Mouse (Mus musculus) right cerebral cortex, adult 18-20 months (tissue): ENCODE measurements around the gene 1810049J17Rik.

Experiments
- DNase-seq: peaks from one replicate; pipeline ENCODE4 v3.0.0; 2022; ENCODE audit warnings: mixed read lengths

Gene 1810049J17Rik

GRCm38 (mm10) chr15:12341401-12341758 is 19.7 kb upstream of the 1810049J17Rik start:
- no peak for DNase-seq

- no peak for DNase-seq
These were observed 19.1 kb upstream of the 1810049J17Rik start for GRCm38 (mm10) chr15:12340536-12341400.

GRCm38 (mm10) chr15:12337779-12338137 is 16.1 kb upstream of the 1810049J17Rik start:
- DNase-seq = no peak

- DNase-seq = no peak
These were observed 15.5 kb upstream of the 1810049J17Rik start for GRCm38 (mm10) chr15:12337030-12337778.

- no peak for DNase-seq
These were observed 12.7 kb upstream of the 1810049J17Rik start for GRCm38 (mm10) chr15:12334381-12334780.

GRCm38 (mm10) chr15:12331300-12331699 is 9.6 kb upstream of the 1810049J17Rik start:
- no peak for DNase-seq

- DNase-seq = no peak
These were observed 9.2 kb upstream of the 1810049J17Rik start for GRCm38 (mm10) chr15:12330892-12331291.

GRCm38 (mm10) chr15:12330389-12330788 is 8.7 kb upstream of the 1810049J17Rik start:
- no peak for DNase-seq

GRCm38 (mm10) chr15:12324326-12324725 is 2.6 kb upstream of the 1810049J17Rik start:
- no peak for DNase-seq

GRCm38 (mm10) chr15:12322676-12323402 is 1.1 kb upstream of the 1810049J17Rik start:
- no peak for DNase-seq

- DNase-seq = peak; percentile 96
These were observed 460 bp downstream of the 1810049J17Rik start, which contains the start of gene Golph3 for GRCm38 (mm10) chr15:12321091-12321787. Gene Golph3 (plus strand): TSS chr15:12321450.

- DNase-seq = no peak
These were observed 1.1 kb downstream of the 1810049J17Rik start for GRCm38 (mm10) chr15:12320441-12321090.

- DNase-seq = no peak
These were observed 1.8 kb downstream of the 1810049J17Rik start for GRCm38 (mm10) chr15:12319889-12320288.

GRCm38 (mm10) chr15:12318451-12318850 is 3.2 kb downstream of the 1810049J17Rik start:
- no peak for DNase-seq

- DNase-seq = no peak
These were observed 4.4 kb downstream of the 1810049J17Rik start for GRCm38 (mm10) chr15:12317290-12317689.

GRCm38 (mm10) chr15:12315996-12316395 is 5.7 kb downstream of the 1810049J17Rik start:
- DNase-seq = no peak

- DNase-seq = no peak
These were observed 7.1 kb downstream of the 1810049J17Rik start for GRCm38 (mm10) chr15:12314584-12314983.

GRCm38 (mm10) chr15:12313255-12313654 is 8.4 kb downstream of the 1810049J17Rik start:
- no peak for DNase-seq

GRCm38 (mm10) chr15:12311465-12311864 is 10.2 kb downstream of the 1810049J17Rik start:
- no peak for DNase-seq

GRCm38 (mm10) chr15:12310676-12311075 is 11.0 kb downstream of the 1810049J17Rik start:
- DNase-seq = no peak

- no peak for DNase-seq
These were observed 13.2 kb downstream of the 1810049J17Rik start for GRCm38 (mm10) chr15:12308539-12308938.

GRCm38 (mm10) chr15:12307114-12307513 is 14.6 kb downstream of the 1810049J17Rik start:
- DNase-seq = no peak
